Mouse (Mus musculus) intestine, embryonic 16.5 days (tissue): ENCODE measurements around the gene Naip5. TPM values are rescaled to one million over a fixed set of nuclear protein-coding genes. Genes with fewer than 3 reads are reported as not detected.
"Not testable (repeated sequence)": the region's sequence is repeated elsewhere in the genome, so short reads cannot be mapped to it uniquely, and the experiment has no call there.

Source experiments
- ATAC-seq: fragments of 200-750 bp; cut with Nextera tagmentation; 2 replicates; pipeline ENCODE4 v1.8.0; 2017; ENCODE audit warnings: moderate TSS enrichment, moderate library complexity
- H3K27ac ChIP-seq: fragments of 300-500 bp; sonication (generic); 2 replicates; pipeline ENCODE4 v1.5.1; 2014; ENCODE audit warnings: mild to moderate bottlenecking, low read length
- H3K27me3 ChIP-seq: fragments of 300-500 bp; sonication (generic); replicated peaks from 2 replicates; pipeline ENCODE4 v1.6.1; 2014; ENCODE audit warnings: low read length, control low read depth, mixed read lengths; ENCODE audit not compliant: control insufficient read depth, insufficient read depth
- H3K36me3 ChIP-seq: fragments of 300-500 bp; sonication (generic); 2 replicates; pipeline ENCODE4 v1.6.1; 2014; ENCODE audit warnings: low read length, control low read depth; ENCODE audit not compliant: control insufficient read depth, insufficient read depth
- H3K4me1 ChIP-seq: fragments of 300-500 bp; sonication (generic); 2 replicates; pipeline ENCODE4 v1.6.1; 2014; ENCODE audit warnings: low read length, control low read depth, mixed read lengths; ENCODE audit not compliant: control insufficient read depth, insufficient read depth
- H3K4me2 ChIP-seq: fragments of 300-500 bp; sonication (generic); 2 replicates; pipeline ENCODE4 v1.6.1; 2014; ENCODE audit warnings: low read depth, low read length, control low read depth
- H3K4me3 ChIP-seq: fragments of 300-500 bp; sonication (generic); 2 replicates; pipeline ENCODE4 v1.5.1; 2014; ENCODE audit warnings: mild to moderate bottlenecking, low read length
- H3K9ac ChIP-seq: fragments of 300-500 bp; sonication (generic); 2 replicates; pipeline ENCODE4 v1.6.1; 2014; ENCODE audit warnings: low read depth, low read length
- H3K9me3 ChIP-seq: fragments of 300-500 bp; sonication (generic); 2 replicates; pipeline ENCODE4 v1.6.1; 2016; ENCODE audit warnings: low read length, control low read depth; ENCODE audit not compliant: control insufficient read depth
- WGBS: fragments of 180-500 bp; shearing (Covaris S2); extraction: QIAGEN DNeasy Blood & Tissue Kit; methylation state at CpG from one replicate; pipeline ENCODE4 v1.1.7; 2014; 5-methylcytosine and 5-hydroxymethylcytosine counted together
- polyA plus RNA-seq: library from polyadenylated mRNA; unstranded; fragments of >200 nt; fragmentation: Nextera tagmentation; extraction: Ambion mirVana; gene quantifications from 2 replicates; pipeline ENCODE4 v1.2.1, GENCODE M21; 2015

The Naip5 gene
- polyA plus RNA-seq: 11.5 and 16.0 TPM in 2 replicates

- H3K27ac ChIP-seq: peak within 1 kb of the TSS; percentile 86
- 77% methylated on average over 4 of the region's 4 CpGs for WGBS
- H3K4me1 ChIP-seq, ATAC-seq, H3K27me3 ChIP-seq, H3K36me3 ChIP-seq, H3K9me3 ChIP-seq: not testable (repeated sequence)
- H3K4me2 ChIP-seq: peak within 1 kb of the TSS; percentile 32; the same call in 1 of the 2 replicates
- 0 out of 2 replicates have a peak within 1 kb of the TSS, but pooled peaks have one; percentile 37 for H3K9ac ChIP-seq
- peak within 1 kb of the TSS; percentile 41 for H3K4me3 ChIP-seq
These were observed at the start of gene Naip5 for GRCm38 (mm10) chr13:100246223-100246622. Gene Naip5 (minus strand): TSS chr13:100246323.

GRCm38 (mm10) chr13:100284611-100285010 is 38.5 kb upstream of the Naip5 start:
- Histone ChIP-seq H3K9ac (no peak overlapping the region), H3K27me3 (no peaks in the 10 kb centered on the region), H3K4me3 (no peak overlapping the region), H3K27ac (no peak overlapping the region), H3K9me3 (no peaks in the 10 kb centered on the region), H3K4me1 (no peaks in the 10 kb centered on the region), H3K36me3 (no peaks in the 10 kb centered on the region), H3K4me2 (no peak overlapping the region)
- ATAC-seq: peak; percentile 71
- 62% methylated on average over 1 of the region's 1 CpGs for WGBS

DNA sequence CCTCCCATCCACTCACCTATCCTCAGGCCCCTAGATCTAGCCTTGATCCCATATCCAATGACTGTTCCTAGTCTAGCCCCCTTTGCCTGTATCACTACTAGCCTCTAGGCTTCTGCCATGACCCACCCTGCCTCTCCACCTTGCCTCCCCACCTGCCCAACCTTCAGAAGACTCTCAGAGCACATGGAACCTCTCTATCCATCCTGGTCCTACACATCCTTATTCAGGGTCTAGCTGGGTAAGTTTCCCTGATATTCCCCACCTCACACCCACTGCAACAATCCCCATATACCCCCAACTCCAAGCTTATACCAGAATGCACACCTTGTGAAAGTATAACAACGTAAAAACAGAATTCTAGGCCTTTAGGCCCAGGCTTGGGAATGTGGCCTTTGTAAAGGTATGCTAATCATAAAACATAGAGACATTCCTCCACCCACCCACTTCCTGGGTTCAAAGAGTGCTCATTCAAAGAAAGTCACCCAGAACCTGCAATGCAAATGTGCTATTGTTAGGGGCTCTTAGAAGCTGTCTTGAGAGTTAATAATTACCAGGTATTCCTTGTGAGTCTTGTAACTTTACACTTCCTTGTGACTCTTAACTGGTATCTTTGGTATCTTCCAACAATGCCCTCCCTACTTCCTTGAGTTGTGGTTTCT is 25.5 kb upstream of the Naip5 start:
- not testable (repeated sequence) for H3K27me3 ChIP-seq, H3K4me1 ChIP-seq, H3K9ac ChIP-seq, H3K4me2 ChIP-seq, H3K36me3 ChIP-seq, H3K27ac ChIP-seq, H3K4me3 ChIP-seq, H3K9me3 ChIP-seq
- WGBS: no CpG with 5 or more reads among the region's 1 CpGs
- ATAC-seq: peak; percentile 72

DNA sequence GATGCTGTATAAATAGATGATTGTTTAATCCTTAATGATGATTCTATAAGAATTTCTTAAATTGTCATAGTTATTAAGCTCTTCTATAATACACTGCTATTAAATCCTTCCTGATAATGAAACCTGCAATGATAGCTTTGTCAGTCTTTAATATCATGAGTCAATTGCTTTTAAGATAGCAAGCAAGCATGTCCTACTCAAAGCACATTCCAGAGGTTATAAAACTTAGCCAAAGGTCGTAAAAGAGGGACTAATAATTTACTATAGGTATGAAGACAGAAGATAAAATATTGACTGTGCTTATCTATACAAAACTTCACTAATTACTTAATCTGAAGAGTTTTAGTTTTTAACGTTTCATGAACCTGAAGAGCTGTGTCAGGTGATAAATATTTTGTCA is 10.9 kb upstream of the Naip5 start:
- H3K36me3 ChIP-seq, H3K4me2 ChIP-seq, H3K27me3 ChIP-seq, H3K4me3 ChIP-seq, H3K9me3 ChIP-seq, H3K9ac ChIP-seq, H3K27ac ChIP-seq, H3K4me1 ChIP-seq: not testable (repeated sequence)
- 42% methylated on average over 2 of the region's 2 CpGs for WGBS
- ATAC-seq: peak; percentile 65

GRCm38 (mm10) chr13:100255925-100256324 is 9.8 kb upstream of the Naip5 start:
- not testable (repeated sequence) for H3K4me1 ChIP-seq, H3K4me3 ChIP-seq, H3K27me3 ChIP-seq, H3K9ac ChIP-seq, H3K9me3 ChIP-seq, H3K36me3 ChIP-seq, H3K27ac ChIP-seq, H3K4me2 ChIP-seq
- peak; percentile 54 for ATAC-seq
- WGBS: 78% methylated on average over 5 of the region's 6 CpGs

DNA sequence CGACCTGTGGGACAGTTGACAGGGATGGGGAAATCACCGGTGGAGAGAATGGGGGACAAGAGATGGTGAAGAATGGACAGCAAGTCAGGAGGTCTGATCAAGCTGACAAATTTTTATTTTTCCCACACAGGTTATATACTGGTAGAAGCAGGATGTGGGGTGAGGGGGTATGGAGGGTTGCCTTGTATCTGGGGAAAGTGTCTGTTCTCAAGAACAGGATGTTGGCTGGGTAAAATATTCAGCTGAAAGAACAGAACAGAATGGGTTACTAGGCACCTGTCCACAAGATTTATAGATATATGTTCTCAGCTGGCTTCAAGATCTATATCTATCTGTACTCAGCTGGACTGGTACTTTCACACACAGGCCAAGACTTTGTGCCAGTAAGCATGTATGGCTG is 5.8 kb upstream of the Naip5 start:
- not testable (repeated sequence) for H3K27ac ChIP-seq, H3K4me3 ChIP-seq, H3K9ac ChIP-seq, H3K36me3 ChIP-seq, ATAC-seq, H3K4me1 ChIP-seq, H3K4me2 ChIP-seq, H3K27me3 ChIP-seq, H3K9me3 ChIP-seq
- WGBS: 83% methylated on average over 2 of the region's 2 CpGs

DNA sequence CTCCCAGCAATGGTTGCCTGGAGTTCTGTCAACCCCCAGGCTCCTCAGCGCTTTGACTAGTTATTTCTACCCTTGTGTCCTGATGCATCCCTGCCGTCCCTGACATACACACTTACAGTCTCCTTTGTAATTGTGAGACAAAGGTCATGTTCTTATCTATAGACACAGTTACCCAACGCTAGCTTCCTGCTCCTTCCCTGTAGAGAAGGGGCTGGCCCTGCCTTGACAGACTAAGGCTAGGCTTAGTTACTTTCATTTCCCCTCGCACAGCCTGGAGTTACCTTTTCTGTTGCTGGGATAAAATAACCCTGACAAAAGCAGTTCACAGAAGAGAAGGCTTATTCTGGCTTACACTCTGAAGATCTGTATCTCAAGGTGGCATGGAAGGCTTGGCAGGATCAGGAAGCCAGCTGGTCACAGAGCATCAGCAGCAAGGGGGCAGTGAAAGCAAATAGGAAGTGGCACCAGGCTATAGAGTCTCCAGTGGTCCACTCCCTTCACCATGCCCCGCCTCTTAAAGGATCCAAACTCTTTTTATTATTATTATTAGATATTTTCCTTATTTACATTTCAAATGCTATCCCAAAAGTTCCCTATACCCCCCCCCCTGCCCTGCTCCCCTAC is 885 bp upstream of the Naip5 start:
- peak overlapping the region; percentile 41 for H3K4me3 ChIP-seq
- not testable (repeated sequence) for H3K9me3 ChIP-seq, H3K4me2 ChIP-seq, H3K4me1 ChIP-seq, H3K27me3 ChIP-seq, H3K36me3 ChIP-seq
- 52% methylated on average over 5 of the region's 5 CpGs for WGBS
- 0 out of 2 replicates have a peak overlapping the region, but pooled peaks have one; percentile 37 for H3K9ac ChIP-seq
- H3K27ac ChIP-seq: peak overlapping the region; percentile 86
- peak; percentile 98 for ATAC-seq

DNA sequence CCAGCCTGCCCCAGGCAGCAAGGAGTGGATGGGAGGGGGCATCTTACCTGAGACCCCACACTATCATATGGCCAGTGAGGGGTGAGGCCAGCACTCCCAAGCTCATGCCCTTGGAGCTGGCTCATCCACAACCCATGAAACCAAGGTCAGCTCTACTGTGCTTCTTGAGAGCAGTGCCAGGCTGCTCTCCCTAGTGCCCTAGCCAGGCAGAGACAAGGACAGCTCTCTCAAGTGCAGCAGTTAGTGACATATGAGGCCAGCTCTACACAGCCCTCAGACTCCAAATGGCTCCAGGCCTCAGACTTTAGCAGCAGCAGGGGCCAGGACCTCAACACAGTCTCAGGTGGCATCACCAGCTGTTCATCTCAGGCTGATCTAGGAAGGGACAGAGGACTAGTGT is 2.4 kb downstream of the Naip5 start:
- no peaks in the 10 kb centered on the region for H3K4me1 ChIP-seq
- no peak for ATAC-seq
- no peaks in the 10 kb centered on the region for H3K9me3 ChIP-seq
- H3K9ac ChIP-seq: no peak overlapping the region
- H3K27me3 ChIP-seq: no peaks in the 10 kb centered on the region
- no peak overlapping the region for H3K4me3 ChIP-seq
- H3K27ac ChIP-seq: no peak overlapping the region
- H3K36me3 ChIP-seq: no peaks in the 10 kb centered on the region
- no peak overlapping the region for H3K4me2 ChIP-seq

DNA sequence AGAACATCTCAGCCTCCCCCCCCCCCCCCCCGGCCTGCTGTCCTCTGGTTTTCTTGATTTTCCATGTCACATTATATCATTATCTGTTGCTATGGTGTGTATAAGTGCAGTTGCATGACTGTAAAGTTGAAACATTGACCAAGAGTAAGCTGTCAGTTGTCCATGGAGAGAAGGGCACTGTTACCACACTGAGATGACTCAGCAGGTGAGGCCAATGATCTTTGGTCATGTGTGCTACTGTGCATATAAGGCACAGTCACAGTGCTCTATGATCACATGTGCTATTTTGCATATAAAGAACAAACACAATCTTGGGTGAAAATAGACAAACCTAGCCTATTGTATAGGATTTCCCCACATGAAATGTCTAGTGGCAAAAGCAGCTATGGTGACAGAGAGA is 32.4 kb downstream of the Naip5 start:
- not testable (repeated sequence) for H3K36me3 ChIP-seq, H3K4me1 ChIP-seq, H3K27ac ChIP-seq, H3K9ac ChIP-seq, H3K27me3 ChIP-seq, H3K4me2 ChIP-seq, H3K4me3 ChIP-seq, H3K9me3 ChIP-seq
- WGBS: 81% methylated on average over 1 of the region's 1 CpGs
- ATAC-seq: peak; percentile 75

GRCm38 (mm10) chr13:100210540-100210939 is 35.6 kb downstream of the Naip5 start:
- Histone ChIP-seq H3K4me3 (no peak overlapping the region), H3K9me3 (no peaks in the 10 kb centered on the region), H3K27me3 (no peaks in the 10 kb centered on the region), H3K9ac (no peak overlapping the region), H3K27ac (no peak overlapping the region), H3K4me2 (no peak overlapping the region), H3K36me3 (no peaks in the 10 kb centered on the region), H3K4me1 (no peaks in the 10 kb centered on the region)
- WGBS: 20% methylated on average over 8 of the region's 8 CpGs
- ATAC-seq: peak; percentile 46
